ENCODE assay signal across 17 mouse cellular contexts in genomic region chr19:46467051-46467503, GRCm38 (mm10). TPM values are rescaled to one million over a fixed set of nuclear protein-coding genes. Genes with fewer than 3 reads are reported as not detected.
A peak's percentile ranks its signal among the peaks of the same experiment; 100 is the strongest.
DNase-seq lines count a peak whose midpoint lies in the region; ATAC-seq and TF ChIP-seq lines count a peak whose summit lies in the region.
"Had no signal": no experiment of that assay in that cellular context is flagged by ENCODE, and none has a peak within 500 bp of the region (broad histone marks: within the 10 kb centered on the region; RNA-seq: fewer than 3 reads in every experiment).

No protein-coding gene starts in this region.

- no peak overlapping the region for H3K9ac ChIP-seq in intestine, embryonic 15.5 days
- H3K9ac ChIP-seq: forebrain, postnatal 0 days; hindbrain, embryonic 13.5 days had no signal

- peak overlapping the region; percentile 88 for H3K27ac ChIP-seq in bone marrow, adult 2 months (ENCODE audit: control insufficient read depth, insufficient read depth, low read depth, low read length, poor library complexity)
- H3K27ac ChIP-seq in intestine, embryonic 15.5 days: no peak overlapping the region

- H3K36me3 ChIP-seq in intestine, embryonic 15.5 days: peaks cover 2% of the 10 kb centered on the region; the same call in 1 of the 2 replicates

- 23% methylated on average over 3 of the region's 3 CpGs for WGBS in bone marrow, adult 2 months
- WGBS in intestine, embryonic 15.5 days: 64% methylated on average over 3 of the region's 3 CpGs

- H3K4me2 ChIP-seq in intestine, embryonic 15.5 days (replicated peaks): no peak overlapping the region
- H3K4me2 ChIP-seq: heart, embryonic 11.5 days; hindbrain, embryonic 13.5 days had no signal

- peak; percentile 48; the same call in 1 of the 2 replicates for TF ChIP-seq POLR2A in bone marrow, adult 2 months (IDR thresholded peaks at IDR 0.05; ENCODE audit: borderline replicate concordance, control insufficient read depth, low read depth, low read length)

- peak; percentile 67 for ATAC-seq in CD4-positive, CD25-positive, alpha-beta regulatory T cell, adult 4 months
- ATAC-seq in intestine, embryonic 15.5 days: no peak
- ATAC-seq: forebrain, postnatal 0 days had no signal

- no peak overlapping the region for H3K4me3 ChIP-seq in bone marrow, adult 2 months (replicated peaks; ENCODE audit: control insufficient read depth, low read depth, low read length)
- no peak overlapping the region for H3K4me3 ChIP-seq in intestine, embryonic 15.5 days (replicated peaks)
- H3K4me3 ChIP-seq: hindbrain, embryonic 13.5 days had no signal

- no peaks in the 10 kb centered on the region for H3K27me3 ChIP-seq in intestine, embryonic 15.5 days (replicated peaks)
- H3K27me3 ChIP-seq: hindbrain, embryonic 13.5 days had no signal

- H3K9me3 ChIP-seq in intestine, embryonic 15.5 days: no peaks in the 10 kb centered on the region
- H3K9me3 ChIP-seq: G1E; hindbrain, embryonic 13.5 days had no signal

- DNase-seq in spleen, adult 18-20 months: peak; percentile 30 to 38
- DNase-seq in spleen, postnatal 14 days (ENCODE audit: low spot score in 2 of 2): no peak
- peak; percentile 77 for DNase-seq in naive thymus-derived CD4-positive, alpha-beta T cell, adult 2 months (ENCODE audit: low read depth)
- no peak for DNase-seq in MN1 (ENCODE audit: low spot score)
- DNase-seq: cerebellum, adult 9-10 months; embryo, embryonic 11 days; forebrain, postnatal 0 days; gastrocnemius, postnatal 14 days; kidney, adult 9 months; lung, postnatal 36 days; midbrain, embryonic 14.5 days had no signal

- H3K4me1 ChIP-seq in bone marrow, adult 2 months (ENCODE audit: control insufficient read depth, insufficient read depth, low read length): peaks cover 14% of the 10 kb centered on the region
- peaks cover 22% of the 10 kb centered on the region for H3K4me1 ChIP-seq in intestine, embryonic 15.5 days (replicated peaks)

- TF ChIP-seq CTCF in bone marrow, adult 2 months (IDR thresholded peaks at IDR 0.05; ENCODE audit: control insufficient read depth, insufficient read depth, low read length): no peak

RNA-seq across cellular contexts. Expression of gene Trim8, which starts 34.4 kb away (rescaled TPM):
- 10 to 100 TPM; 16.3 to 21.5 TPM for polyA plus RNA-seq in CD4-positive, CD25-positive, alpha-beta regulatory T cell, adult 4 months (2017; shearing (Covaris generic))
- 13.9 and 25.9 TPM in 2 replicates for polyA plus RNA-seq in bone marrow, adult 2 months (2011; ENCODE audit: insufficient read depth, insufficient read length, low replicate concordance, missing spikeins)
- polyA plus RNA-seq in intestine, embryonic 15.5 days (2015; fragmentation: Nextera tagmentation; extraction: Ambion mirVana): 16.4 and 17.3 TPM in 2 replicates

Comparison
In these comparisons a context has a peak if more than half of its experiments do, and no peak if none do; other contexts are left out.
1. DNase-seq: peak in spleen, adult 18-20 months (2 of 2) and naive thymus-derived CD4-positive, alpha-beta T cell, adult 2 months (single experiment); none in spleen, postnatal 14 days (0 of 2) and MN1 (single experiment).